Mouse (Mus musculus): ENCODE data around the gene Nfkb1. TPM values are rescaled to one million over a fixed set of nuclear protein-coding genes. Genes with fewer than 3 reads are reported as not detected.

Gene Nfkb1
- polyA plus RNA-seq, 1 experiment = 38.3 TPM

- no peaks in the 10 kb centered on the region for H3K9me3 ChIP-seq (replicated peaks; ENCODE audit: control insufficient read depth, insufficient read depth, low read length, poor library complexity, severe bottlenecking)
- H3K27me3 ChIP-seq (ENCODE audit: control insufficient read depth, insufficient read depth, low read length, poor library complexity, severe bottlenecking) = no peaks in the 10 kb centered on the region
- H3K4me1 ChIP-seq (ENCODE audit: control insufficient read depth, insufficient read depth, low read length) = no peaks in the 10 kb centered on the region
These were observed 39.4 kb upstream of the Nfkb1 start for GRCm38 (mm10) chr3:135730790-135731189.

GRCm38 (mm10) chr3:135729575-135729974 lies 38.2 kb upstream of the Nfkb1 start:
- TF ChIP-seq CTCF (IDR thresholded peaks at IDR 0.05; ENCODE audit: low read depth, low read length) = no peak
- TF ChIP-seq POLR2A (IDR thresholded peaks at IDR 0.05; ENCODE audit: insufficient read depth, low read length) = no peak
- TF ChIP-seq EP300 (IDR thresholded peaks at IDR 0.05; ENCODE audit: insufficient read depth, low read depth, low read length) = no peak
- Histone ChIP-seq H3K4me1 (ENCODE audit: control insufficient read depth, insufficient read depth, low read length) (no peaks in the 10 kb centered on the region), H3K9ac (ENCODE audit: low read depth, poor library complexity, severe bottlenecking) (no peak overlapping the region), H3K36me3 (ENCODE audit: control insufficient read depth, insufficient read depth, low read length, poor library complexity, severe bottlenecking) (no peaks in the 10 kb centered on the region), H3K9me3 (replicated peaks; ENCODE audit: control insufficient read depth, insufficient read depth, low read length, poor library complexity, severe bottlenecking) (no peaks in the 10 kb centered on the region), H3K27me3 (ENCODE audit: control insufficient read depth, insufficient read depth, low read length, poor library complexity, severe bottlenecking) (no peaks in the 10 kb centered on the region), H3K4me3 (ENCODE audit: low read depth, low read length) (no peak overlapping the region), H3K27ac (ENCODE audit: insufficient read depth, low read length) (no peak overlapping the region)

More at GRCm38 (mm10) chr3:135730790-135731189, 39.4 kb upstream of the Nfkb1 start:
- TF ChIP-seq CTCF (IDR thresholded peaks at IDR 0.05; ENCODE audit: low read depth, low read length) = no peak
- no peak for TF ChIP-seq POLR2A (IDR thresholded peaks at IDR 0.05; ENCODE audit: insufficient read depth, low read length)
- TF ChIP-seq EP300 (IDR thresholded peaks at IDR 0.05; ENCODE audit: insufficient read depth, low read depth, low read length) = no peak
- H3K9ac ChIP-seq (ENCODE audit: low read depth, poor library complexity, severe bottlenecking) = no peak overlapping the region
- no peak overlapping the region for H3K4me3 ChIP-seq (ENCODE audit: low read depth, low read length)
- no peaks in the 10 kb centered on the region for H3K36me3 ChIP-seq (ENCODE audit: control insufficient read depth, insufficient read depth, low read length, poor library complexity, severe bottlenecking)
- no peak overlapping the region for H3K27ac ChIP-seq (ENCODE audit: insufficient read depth, low read length)

DNA sequence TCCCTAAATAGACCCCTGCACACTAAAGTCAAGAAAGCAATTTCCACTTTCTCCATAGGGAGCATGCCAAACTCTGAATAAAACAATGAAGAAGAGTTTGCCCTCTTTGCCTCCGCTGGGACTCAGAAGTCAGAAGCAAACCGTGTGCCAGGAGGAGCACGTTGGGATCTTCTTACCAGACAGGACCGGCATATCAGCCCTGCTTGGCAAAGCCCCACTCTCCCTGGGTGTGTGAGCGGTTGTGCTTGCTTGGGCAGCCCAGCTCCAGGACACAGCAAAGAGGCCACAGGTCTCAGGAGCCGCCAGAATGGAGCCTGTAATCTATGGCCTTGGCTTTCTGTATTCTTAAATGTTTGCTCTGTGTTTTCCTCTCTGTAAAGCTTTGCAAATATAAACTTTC lies 37.6 kb upstream of the Nfkb1 start:
- Histone ChIP-seq H3K4me3 (ENCODE audit: low read depth, low read length) (no peak overlapping the region), H3K9me3 (replicated peaks; ENCODE audit: control insufficient read depth, insufficient read depth, low read length, poor library complexity, severe bottlenecking) (no peaks in the 10 kb centered on the region), H3K36me3 (ENCODE audit: control insufficient read depth, insufficient read depth, low read length, poor library complexity, severe bottlenecking) (no peaks in the 10 kb centered on the region), H3K4me1 (ENCODE audit: control insufficient read depth, insufficient read depth, low read length) (no peaks in the 10 kb centered on the region), H3K27me3 (ENCODE audit: control insufficient read depth, insufficient read depth, low read length, poor library complexity, severe bottlenecking) (no peaks in the 10 kb centered on the region), H3K27ac (ENCODE audit: insufficient read depth, low read length) (no peak overlapping the region), H3K9ac (ENCODE audit: low read depth, poor library complexity, severe bottlenecking) (no peak overlapping the region)
- TF ChIP-seq EP300 (IDR thresholded peaks at IDR 0.05; ENCODE audit: insufficient read depth, low read depth, low read length) = no peak
- TF ChIP-seq POLR2A (IDR thresholded peaks at IDR 0.05; ENCODE audit: insufficient read depth, low read length) = no peak
- no peak for TF ChIP-seq CTCF (IDR thresholded peaks at IDR 0.05; ENCODE audit: low read depth, low read length)

DNA sequence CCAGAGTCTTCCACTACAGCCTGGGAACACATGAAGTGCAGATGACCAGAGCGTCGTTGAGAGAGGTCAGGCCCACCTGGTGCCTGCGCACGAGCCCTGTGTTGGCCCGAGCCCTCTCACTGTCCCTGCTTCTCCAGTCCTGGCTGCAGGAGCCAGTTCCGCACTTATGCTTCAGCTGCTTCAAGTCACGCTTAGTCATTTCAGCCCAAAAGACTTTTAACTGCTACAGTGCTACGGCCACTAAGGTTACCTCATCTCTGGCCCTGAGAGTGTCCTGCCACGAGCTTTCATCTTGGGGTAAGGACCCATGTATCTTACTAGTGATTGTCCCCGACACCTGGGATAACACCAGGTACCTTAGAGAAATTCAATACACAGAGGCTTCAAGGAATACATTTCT lies 36.0 kb upstream of the Nfkb1 start:
- Histone ChIP-seq H3K36me3 (ENCODE audit: control insufficient read depth, insufficient read depth, low read length, poor library complexity, severe bottlenecking) (no peaks in the 10 kb centered on the region), H3K27me3 (ENCODE audit: control insufficient read depth, insufficient read depth, low read length, poor library complexity, severe bottlenecking) (no peaks in the 10 kb centered on the region), H3K4me1 (ENCODE audit: control insufficient read depth, insufficient read depth, low read length) (no peaks in the 10 kb centered on the region), H3K27ac (ENCODE audit: insufficient read depth, low read length) (no peak overlapping the region), H3K9ac (ENCODE audit: low read depth, poor library complexity, severe bottlenecking) (no peak overlapping the region), H3K4me3 (ENCODE audit: low read depth, low read length) (no peak overlapping the region), H3K9me3 (replicated peaks; ENCODE audit: control insufficient read depth, insufficient read depth, low read length, poor library complexity, severe bottlenecking) (no peaks in the 10 kb centered on the region)
- TF ChIP-seq CTCF (IDR thresholded peaks at IDR 0.05; ENCODE audit: low read depth, low read length) = no peak
- no peak for TF ChIP-seq EP300 (IDR thresholded peaks at IDR 0.05; ENCODE audit: insufficient read depth, low read depth, low read length)
- no peak for TF ChIP-seq POLR2A (IDR thresholded peaks at IDR 0.05; ENCODE audit: insufficient read depth, low read length)

GRCm38 (mm10) chr3:135726521-135727275 lies 35.4 kb upstream of the Nfkb1 start:
- Histone ChIP-seq H3K27ac (ENCODE audit: insufficient read depth, low read length) (no peak overlapping the region), H3K4me1 (ENCODE audit: control insufficient read depth, insufficient read depth, low read length) (no peaks in the 10 kb centered on the region), H3K27me3 (ENCODE audit: control insufficient read depth, insufficient read depth, low read length, poor library complexity, severe bottlenecking) (no peaks in the 10 kb centered on the region), H3K4me3 (ENCODE audit: low read depth, low read length) (no peak overlapping the region), H3K9me3 (replicated peaks; ENCODE audit: control insufficient read depth, insufficient read depth, low read length, poor library complexity, severe bottlenecking) (no peaks in the 10 kb centered on the region), H3K9ac (ENCODE audit: low read depth, poor library complexity, severe bottlenecking) (no peak overlapping the region), H3K36me3 (ENCODE audit: control insufficient read depth, insufficient read depth, low read length, poor library complexity, severe bottlenecking) (no peaks in the 10 kb centered on the region)
- TF ChIP-seq CTCF (IDR thresholded peaks at IDR 0.05; ENCODE audit: low read depth, low read length) (no peak), POLR2A (IDR thresholded peaks at IDR 0.05; ENCODE audit: insufficient read depth, low read length) (no peak), EP300 (IDR thresholded peaks at IDR 0.05; ENCODE audit: insufficient read depth, low read depth, low read length) (no peak)

- no peak for TF ChIP-seq EP300 (IDR thresholded peaks at IDR 0.05; ENCODE audit: insufficient read depth, low read depth, low read length)
- no peak for TF ChIP-seq POLR2A (IDR thresholded peaks at IDR 0.05; ENCODE audit: insufficient read depth, low read length)
- TF ChIP-seq CTCF (IDR thresholded peaks at IDR 0.05; ENCODE audit: low read depth, low read length) = no peak
- Histone ChIP-seq H3K27me3 (ENCODE audit: control insufficient read depth, insufficient read depth, low read length, poor library complexity, severe bottlenecking) (no peaks in the 10 kb centered on the region), H3K4me3 (ENCODE audit: low read depth, low read length) (no peak overlapping the region), H3K36me3 (ENCODE audit: control insufficient read depth, insufficient read depth, low read length, poor library complexity, severe bottlenecking) (no peaks in the 10 kb centered on the region), H3K27ac (ENCODE audit: insufficient read depth, low read length) (no peak overlapping the region), H3K9ac (ENCODE audit: low read depth, poor library complexity, severe bottlenecking) (no peak overlapping the region), H3K9me3 (replicated peaks; ENCODE audit: control insufficient read depth, insufficient read depth, low read length, poor library complexity, severe bottlenecking) (no peaks in the 10 kb centered on the region), H3K4me1 (ENCODE audit: control insufficient read depth, insufficient read depth, low read length) (no peaks in the 10 kb centered on the region)
These were observed 34.7 kb upstream of the Nfkb1 start for GRCm38 (mm10) chr3:135726023-135726422.
